Mouse (Mus musculus) embryonic fibroblast, embryonic 13.5 days (primary cell): ENCODE data around the gene Gm20388. TPM values are rescaled to one million over a fixed set of nuclear protein-coding genes. Genes with fewer than 3 reads are reported as not detected.

Experiments
- H3K27ac ChIP-seq: 2 replicates; pipeline ENCODE4 v1.5.1; 2012; ENCODE audit warnings: low read length, control low read depth, inconsistent platforms; ENCODE audit not compliant: insufficient read depth
- H3K4me1 ChIP-seq: 2 replicates; pipeline ENCODE4 v1.6.1; 2011; ENCODE audit warnings: low read length; ENCODE audit not compliant: control insufficient read depth, insufficient read depth
- H3K4me3 ChIP-seq: 2 replicates; pipeline ENCODE4 v1.5.1; 2011; ENCODE audit warnings: mild to moderate bottlenecking, control low read depth, low read length; ENCODE audit not compliant: insufficient read depth
- CTCF ChIP-seq: IDR thresholded peaks from 2 replicates; pipeline ENCODE4 v1.5.1; 2011; ENCODE audit warnings: mild to moderate bottlenecking, control low read depth, low read length, moderate library complexity, borderline replicate concordance; ENCODE audit not compliant: insufficient read depth
- POLR2A ChIP-seq: IDR thresholded peaks from 2 replicates; pipeline ENCODE4 v1.6.1; 2011; ENCODE audit warnings: low read depth, mild to moderate bottlenecking, control low read depth, low read length, moderate library complexity
- polyA plus RNA-seq: library from polyadenylated mRNA; stranded (reverse); fragments of >200 nt; gene quantifications from 2 replicates; pipeline ENCODE4 v1.2.4, GENCODE M21; 2011; ENCODE audit warnings: low read depth; ENCODE audit not compliant: missing spikeins, insufficient read length

The Gm20388 gene
- polyA plus RNA-seq, 1 experiment = 82.8 TPM

DNA sequence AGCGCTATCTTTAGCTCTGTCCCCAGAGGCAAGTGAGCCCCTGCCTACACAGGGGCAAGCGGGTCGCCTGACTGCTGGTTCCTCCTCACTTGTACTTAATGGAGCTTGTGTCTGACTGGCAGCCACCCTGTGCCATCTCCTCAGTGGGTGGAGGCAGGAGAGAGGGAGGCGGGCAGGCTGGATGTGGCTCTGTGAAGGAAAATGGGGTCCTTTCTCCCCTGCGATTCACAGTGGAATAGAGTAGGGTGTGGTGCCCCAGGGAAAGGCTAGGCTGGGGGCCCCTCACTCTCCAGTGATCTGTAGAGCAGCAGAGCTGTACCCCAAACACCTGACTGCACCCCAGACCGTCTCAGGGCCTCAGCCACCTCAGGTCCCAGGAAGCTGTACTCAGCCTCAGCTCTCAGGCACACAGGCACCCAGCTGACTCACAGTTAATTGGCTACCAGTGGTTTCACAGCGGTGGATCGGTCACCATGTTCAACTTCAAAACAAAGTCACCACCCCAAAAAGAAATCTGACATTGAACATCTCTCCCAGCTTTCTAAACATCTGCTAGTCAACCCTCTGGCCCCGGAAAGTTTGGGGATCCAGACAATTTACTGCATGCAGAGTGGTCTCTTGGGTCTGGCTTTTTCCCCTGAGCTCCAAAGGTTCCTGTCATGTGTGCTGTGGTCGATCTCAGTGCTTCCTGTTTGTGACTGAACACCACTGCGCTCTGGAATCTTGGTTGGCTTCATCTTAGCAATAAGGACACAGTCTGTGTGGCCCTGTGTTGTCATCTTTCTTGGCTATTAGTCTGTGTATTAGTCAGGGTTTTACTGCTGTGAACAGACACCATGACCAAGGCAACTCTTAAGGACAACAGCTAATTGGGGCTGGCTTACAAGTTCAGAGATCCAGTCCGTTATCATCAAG is 2434.8 kb downstream of the Gm20388 start:
- no peak overlapping the region for H3K4me3 ChIP-seq
- peaks cover 17% of the 10 kb centered on the region for H3K4me1 ChIP-seq
- no peak overlapping the region for H3K27ac ChIP-seq
- TF ChIP-seq CTCF = no peak
- TF ChIP-seq POLR2A = no peak

DNA sequence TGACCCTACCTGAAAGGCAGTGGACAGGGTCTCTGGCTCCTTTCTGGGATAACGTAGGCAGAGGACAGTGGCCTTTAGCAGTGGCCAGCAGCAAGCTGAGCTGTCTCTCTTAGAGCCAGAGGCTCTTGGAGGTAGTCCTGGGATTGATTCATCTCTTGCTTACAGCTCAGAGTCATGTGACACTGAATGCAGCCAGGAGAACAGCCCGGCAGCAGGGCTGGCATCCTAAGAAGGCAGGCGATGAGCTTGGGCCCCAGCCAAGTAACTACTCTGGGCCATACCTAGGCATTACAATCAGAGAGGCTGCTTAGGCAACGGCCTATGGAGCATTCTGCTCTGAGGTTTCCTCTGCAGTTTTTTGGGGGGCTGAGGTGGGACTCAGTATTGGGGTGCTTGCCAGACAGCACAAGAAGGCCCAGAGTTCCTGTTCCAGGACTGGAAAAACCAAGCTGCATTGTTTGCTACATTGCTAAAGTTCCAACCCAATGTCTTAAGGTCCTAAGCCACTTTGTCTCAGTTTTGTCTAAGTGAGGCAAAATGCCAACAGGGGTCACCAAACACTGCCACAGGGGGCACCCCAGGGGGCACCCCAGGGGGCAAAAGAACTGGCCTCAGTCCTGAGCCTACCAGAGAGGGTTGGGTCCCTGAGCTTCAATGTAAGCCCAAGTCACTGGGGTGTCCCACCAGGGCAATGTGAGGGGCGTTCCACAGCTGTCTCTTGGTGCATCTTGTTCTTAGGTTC is 2437.3 kb downstream of the Gm20388 start:
- peaks cover 10% of the 10 kb centered on the region for H3K4me1 ChIP-seq
- no peak overlapping the region for H3K4me3 ChIP-seq
- H3K27ac ChIP-seq = no peak overlapping the region
- TF ChIP-seq CTCF (no peak), POLR2A (no peak)

DNA sequence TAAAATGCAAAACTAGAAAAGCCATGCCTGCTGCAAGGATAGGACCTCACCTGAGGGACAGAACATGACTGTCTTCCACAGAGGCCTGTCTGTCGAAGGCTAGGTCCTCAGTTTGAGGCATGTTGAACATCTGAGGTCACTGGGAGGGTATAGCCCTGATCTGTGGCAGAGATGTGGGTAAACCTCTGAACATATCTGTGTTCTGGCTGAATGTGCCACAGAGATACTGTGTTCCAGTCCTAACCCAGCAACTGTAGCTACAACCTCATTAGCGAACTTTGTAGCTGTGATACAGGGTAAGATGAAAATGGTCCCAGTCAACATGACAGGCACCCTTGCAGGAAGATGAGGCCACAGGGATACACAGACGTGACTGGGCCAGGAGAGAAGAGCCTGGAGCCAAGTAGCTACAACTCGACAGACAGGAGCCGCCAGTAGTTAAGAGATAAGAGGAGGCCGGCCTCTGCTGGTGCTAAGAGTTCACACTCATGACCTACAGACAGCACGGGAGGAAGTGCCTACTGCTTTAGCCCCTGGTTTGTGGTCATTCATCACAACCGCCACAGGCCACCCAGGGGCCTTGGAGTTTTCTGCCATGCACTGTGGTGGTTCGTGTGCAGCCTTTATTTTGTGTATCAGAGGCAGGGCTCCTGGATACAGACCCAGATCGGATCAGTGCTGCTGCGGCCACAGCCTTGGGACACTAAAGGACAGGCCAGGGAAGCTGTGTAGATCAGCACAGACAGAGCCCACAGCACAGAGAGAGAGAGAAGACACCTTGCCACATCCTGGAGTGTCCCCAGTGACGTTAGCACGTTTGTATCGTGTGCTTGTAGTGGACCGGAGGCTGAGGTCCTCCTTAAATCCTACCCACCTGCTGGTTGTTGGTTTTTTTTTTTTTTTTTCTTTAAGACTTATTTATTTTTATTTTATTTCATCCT is 2439.0 kb downstream of the Gm20388 start:
- Histone ChIP-seq H3K4me3 (no peak overlapping the region), H3K27ac (no peak overlapping the region), H3K4me1 (peaks cover under 1% of the 10 kb centered on the region; the same call in 1 of the 2 replicates)
- TF ChIP-seq CTCF = no peak
- TF ChIP-seq POLR2A = no peak

- TF ChIP-seq CTCF (no peak), POLR2A (no peak)
- Histone ChIP-seq H3K4me1 (no peaks in the 10 kb centered on the region), H3K4me3 (no peak overlapping the region), H3K27ac (no peak overlapping the region)
Observed at GRCm38 (mm10) chr8:122350309-122351089, 2439.9 kb downstream of the Gm20388 start.

DNA sequence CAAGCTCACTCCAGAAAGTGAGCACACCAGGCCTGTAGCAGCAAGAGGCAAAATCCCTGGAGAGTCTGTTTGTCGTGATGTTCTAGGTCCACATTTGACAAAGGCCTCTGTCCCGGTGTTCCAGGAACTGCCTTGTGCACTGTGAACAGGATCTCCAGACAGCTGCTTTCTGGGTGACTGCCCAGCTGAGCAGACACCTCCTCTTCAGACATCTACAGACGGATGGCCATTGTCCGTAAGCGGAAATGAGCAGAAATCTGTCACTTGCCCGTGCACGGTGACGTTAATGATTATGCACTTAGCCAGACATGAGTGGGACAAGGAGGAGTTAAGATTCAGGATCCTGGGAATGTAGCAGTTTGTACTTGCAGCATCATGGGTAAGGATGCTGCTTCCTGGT is 2443.5 kb downstream of the Gm20388 start:
- no peak overlapping the region for H3K27ac ChIP-seq
- H3K4me1 ChIP-seq = peaks cover 16% of the 10 kb centered on the region
- no peak overlapping the region for H3K4me3 ChIP-seq
- TF ChIP-seq POLR2A = no peak
- TF ChIP-seq CTCF = no peak

DNA sequence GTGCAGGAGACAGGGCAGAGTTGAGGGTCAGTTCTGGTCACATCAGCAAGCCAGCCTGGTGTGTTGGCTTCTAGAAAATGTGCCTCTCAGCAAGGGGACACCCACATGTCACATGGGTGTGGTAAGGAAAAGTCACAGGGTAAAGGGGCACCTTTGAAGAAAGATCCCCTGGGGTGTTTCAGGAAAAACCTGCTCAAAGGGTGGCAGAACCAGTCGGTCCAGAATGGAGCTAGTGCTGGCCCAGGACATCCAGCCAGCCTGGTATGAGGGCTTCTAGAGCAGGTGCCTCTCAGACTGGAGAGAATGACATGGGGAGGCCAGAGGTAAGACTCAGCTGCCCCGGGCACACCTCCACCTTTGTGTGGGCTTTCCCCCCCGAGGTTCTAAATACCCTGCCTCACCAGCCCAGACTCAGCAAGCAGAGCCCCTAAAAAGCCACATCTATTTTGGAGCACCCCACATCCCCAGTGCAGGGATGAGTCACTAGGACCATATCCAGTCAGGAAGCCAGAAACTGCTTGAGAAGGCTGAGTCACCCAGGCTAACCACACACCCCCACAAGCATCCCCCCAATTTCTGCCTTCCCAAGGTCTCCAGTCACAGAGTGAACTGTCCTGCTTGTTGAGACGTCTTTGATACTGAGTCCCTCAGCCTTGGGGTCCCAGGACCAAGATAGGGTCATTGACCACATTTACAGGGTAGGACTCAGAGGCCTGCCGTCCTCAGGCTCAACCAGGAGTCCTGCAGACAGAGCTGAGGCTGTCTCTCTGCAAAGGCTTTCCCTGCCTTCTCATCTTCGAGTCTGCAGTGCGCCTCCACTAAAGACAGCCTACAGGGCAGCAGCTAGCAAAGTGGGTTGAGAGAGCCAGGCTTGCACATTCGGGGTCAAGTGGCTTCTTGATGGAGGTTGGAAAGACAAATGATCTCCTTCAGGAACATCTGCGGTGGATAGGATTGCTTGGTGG is 2445.3 kb downstream of the Gm20388 start:
- Histone ChIP-seq H3K4me3 (no peak overlapping the region), H3K27ac (peak overlapping the region; percentile 32), H3K4me1 (peaks cover 16% of the 10 kb centered on the region)
- no peak for TF ChIP-seq POLR2A
- no peak for TF ChIP-seq CTCF

- Histone ChIP-seq H3K4me1 (peaks cover 19% of the 10 kb centered on the region), H3K4me3 (no peak overlapping the region), H3K27ac (no peak overlapping the region)
- TF ChIP-seq POLR2A = no peak
- no peak for TF ChIP-seq CTCF
Observed at GRCm38 (mm10) chr8:122357202-122357601, 2446.6 kb downstream of the Gm20388 start.

DNA sequence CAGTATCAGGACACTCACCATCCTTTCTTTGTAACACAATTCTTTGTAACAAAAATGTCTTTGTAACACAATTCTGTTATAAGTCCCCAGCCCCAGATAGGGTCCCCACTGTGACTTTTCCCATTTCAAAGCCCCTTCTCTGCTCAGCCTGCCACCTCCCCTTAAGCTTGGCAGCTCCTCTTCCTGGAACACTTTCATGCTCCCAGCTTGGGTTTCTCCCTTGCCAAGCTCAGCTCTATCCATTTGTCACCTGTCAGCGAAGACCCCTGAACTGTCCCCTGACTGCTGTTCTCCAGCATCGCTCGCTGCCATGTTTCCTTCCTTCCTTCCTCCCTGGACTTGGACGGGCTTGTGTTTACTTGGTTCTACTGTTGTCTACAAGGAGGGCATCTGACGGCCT is 2447.0 kb downstream of the Gm20388 start:
- TF ChIP-seq POLR2A = no peak
- no peak for TF ChIP-seq CTCF
- Histone ChIP-seq H3K27ac (no peak overlapping the region), H3K4me3 (no peak overlapping the region), H3K4me1 (peaks cover 19% of the 10 kb centered on the region)
